Mouse (Mus musculus): ENCODE results near the gene Clrn1.
"Not testable (repeated sequence)": the region's sequence is repeated elsewhere in the genome, so short reads cannot be mapped to it uniquely, and the experiment has no call there.

Clrn1 gene

DNA sequence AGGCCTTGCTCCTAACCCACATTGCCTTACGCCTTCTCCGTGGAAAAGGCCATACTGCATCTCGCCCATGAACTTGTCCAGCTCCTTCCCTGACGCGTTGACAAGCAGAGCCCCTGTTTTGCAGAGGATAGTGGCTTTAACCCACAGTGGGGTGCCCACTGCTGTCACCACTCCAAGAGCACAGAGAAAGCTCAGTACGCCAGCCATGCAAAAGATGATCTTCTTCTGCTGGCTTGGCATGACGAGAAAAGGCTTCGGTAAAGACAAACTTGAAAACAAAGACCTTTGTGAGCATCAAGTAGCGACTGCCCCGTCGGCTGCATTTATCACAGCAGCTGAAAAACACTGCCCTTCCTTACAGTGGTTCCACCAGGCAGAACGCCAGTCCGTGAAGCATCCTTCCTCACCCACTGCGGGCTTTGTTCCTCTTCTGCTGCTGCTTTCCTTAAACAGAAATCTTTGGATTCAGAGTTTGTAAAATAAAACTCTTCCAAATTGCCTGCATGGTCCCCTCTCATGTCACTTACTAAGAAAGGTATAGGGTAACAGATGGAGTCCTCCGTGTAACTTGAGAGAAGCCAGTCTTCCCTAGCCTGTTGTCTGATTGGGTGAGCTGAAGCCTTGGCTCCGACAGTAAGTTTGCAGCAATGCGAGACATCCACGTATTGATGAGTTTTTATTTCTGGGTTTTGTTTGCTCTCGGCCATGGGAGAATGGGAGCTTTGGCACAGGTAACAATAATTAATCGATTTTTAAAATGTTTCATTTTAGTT is at the start of gene Clrn1:
Clrn1 (minus strand) TSS at position 540 of the 773 bp plus-strand sequence.
- no peak for DNase-seq (ENCODE audit: low spot score)

DNA sequence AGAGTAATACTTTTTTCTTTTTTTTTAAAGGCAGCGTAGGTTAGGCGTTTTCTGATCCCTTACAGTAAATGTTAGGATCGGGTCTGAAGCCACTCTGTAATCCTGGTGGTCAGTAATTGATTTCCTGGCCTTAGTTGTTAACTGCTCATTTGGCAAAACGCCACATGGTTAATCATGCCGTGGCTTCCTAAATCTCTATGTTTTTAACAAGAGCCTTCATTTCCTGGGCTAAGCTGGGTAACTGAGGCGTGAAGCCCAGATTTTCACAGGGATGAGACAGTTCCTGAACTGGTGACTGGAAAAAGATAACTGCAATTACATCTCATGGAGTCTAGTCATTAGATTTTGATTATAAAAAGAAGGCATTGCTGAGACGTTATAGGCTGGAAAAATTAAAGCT is 38.9 kb upstream of the Clrn1 start:
- no peak for DNase-seq (ENCODE audit: low spot score)

DNA sequence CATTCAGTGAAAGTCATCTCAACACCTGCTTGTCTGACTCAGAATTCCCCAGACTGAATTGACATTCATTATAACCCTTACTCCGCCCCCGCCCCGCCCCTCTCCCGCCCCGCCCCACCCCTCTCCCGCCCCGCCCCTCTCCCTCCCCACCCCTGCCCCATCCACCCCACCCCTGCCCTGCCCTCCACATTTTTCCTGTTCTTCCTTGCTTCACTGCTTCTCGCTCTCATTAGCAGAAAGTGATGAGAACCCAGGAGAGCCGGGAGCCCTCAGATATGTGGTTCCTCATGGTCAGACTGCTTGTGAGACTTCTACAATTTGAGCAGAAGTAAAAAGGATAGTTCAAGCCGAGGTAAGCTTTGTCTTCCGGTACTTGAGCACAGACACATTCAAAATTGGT is 38.0 kb upstream of the Clrn1 start:
- DNase-seq (ENCODE audit: low spot score): no peak

DNA sequence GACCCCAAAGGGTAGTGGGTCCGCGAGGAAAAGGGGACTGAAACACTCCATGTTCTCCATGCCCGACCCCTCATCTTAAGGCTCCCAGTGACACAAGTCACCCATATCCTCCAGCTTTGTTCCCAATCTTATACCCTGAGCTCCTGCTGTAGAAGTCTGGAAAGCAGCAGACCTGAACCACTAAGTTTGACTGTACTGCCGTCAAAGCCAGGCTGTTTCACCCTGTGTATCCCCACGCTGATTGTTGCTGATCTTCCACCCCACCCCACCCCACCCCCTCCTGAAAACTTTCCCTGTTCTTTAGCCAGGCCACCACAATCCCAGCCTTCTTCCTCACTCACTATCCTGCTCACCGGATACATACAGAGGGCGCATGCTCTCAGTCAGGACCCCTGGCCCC is 37.5 kb upstream of the Clrn1 start:
- no peak for DNase-seq (ENCODE audit: low spot score)

DNA sequence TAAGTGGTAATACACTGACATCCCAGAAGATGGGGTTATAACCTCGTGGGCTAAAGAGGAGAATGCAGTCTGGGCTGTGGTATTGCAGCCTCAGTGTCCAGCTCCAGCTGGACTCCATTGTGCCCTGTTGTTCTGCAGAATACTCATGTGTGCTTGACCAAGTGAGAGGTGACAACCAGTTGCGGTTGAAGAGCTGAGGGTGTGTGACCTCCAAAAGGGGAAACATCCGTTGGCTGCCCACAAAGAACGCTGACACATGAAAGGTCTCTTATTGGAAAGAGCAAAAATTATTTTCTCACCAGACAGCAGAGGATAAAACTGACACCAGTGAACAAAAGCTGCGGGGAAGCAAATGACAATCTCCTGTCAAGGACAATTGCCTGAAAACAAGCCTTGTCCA is 36.2 kb upstream of the Clrn1 start:
- no peak for DNase-seq (ENCODE audit: low spot score)

DNA sequence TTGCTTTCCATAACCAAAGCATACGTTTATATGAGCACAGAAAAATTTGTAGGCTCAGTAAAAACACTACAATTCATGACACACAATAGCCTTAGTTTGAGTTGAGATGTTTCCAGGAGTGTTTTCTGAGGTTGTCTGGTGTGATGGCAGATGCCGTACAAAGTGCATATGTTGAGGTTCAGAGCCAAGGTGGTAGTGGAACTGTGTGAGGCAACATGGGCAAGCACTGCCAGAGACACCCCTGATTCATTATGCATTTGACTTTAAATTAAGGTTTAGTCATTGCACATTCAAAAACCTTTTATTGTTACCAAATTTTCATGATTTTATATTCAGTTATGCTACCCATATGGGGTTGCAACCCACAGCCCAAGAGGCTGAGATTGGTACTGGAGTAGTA is 19.5 kb upstream of the Clrn1 start:
- DNase-seq (ENCODE audit: low spot score): no peak

DNA sequence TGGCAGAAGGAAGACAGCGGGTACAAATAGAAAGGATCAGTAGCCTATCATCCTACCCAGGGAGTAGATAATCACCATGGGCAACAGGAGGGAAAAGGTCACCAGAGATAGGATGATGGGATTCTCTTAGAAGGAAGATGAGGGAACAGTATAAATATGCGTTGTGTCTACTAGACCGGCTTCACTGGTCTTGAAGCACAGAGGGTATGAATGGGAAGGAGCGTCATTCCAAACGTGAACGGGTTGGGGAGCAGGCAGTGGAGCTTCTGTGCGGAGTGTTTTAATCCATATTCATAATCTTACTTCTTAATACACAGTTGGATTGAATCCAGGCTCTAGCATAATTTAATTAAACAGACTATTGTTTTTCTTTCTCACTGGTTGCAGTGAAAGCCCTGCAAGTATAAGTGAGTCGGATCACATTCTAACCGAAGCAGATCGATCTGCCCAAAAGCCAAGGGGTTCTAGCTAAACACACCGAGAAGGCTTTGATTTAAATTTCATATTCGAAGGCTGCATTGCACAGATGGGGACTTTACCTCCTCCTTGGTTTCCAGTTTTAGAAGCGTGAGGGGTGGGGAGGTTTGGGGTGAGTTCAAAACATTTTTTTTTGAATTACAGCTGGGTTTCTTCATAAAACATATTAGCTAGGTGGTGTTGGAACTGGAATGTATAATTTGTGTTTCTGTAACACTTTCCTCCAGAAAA is 17.1 kb upstream of the Clrn1 start:
- no peak for DNase-seq (ENCODE audit: low spot score)

DNA sequence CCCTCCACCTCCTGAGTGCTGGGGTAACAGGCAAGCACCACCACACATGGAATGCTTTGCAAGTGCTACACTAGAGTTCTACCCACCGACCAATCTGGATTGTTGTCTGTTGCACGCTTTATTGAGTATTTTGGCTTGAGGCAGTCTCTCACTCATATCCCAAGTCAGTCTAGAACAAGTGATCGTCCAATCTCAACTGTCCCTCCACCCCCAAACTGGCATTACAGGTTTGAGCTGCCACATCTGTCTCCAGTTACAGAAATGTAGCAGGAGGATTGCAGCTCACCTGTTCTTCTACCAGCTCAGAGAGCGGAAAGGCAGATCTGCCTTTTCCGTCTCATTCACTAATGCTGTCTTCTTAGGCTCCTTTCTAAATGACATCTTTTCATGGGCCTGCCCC is 10.0 kb upstream of the Clrn1 start:
- no peak for DNase-seq (ENCODE audit: low spot score)

DNA sequence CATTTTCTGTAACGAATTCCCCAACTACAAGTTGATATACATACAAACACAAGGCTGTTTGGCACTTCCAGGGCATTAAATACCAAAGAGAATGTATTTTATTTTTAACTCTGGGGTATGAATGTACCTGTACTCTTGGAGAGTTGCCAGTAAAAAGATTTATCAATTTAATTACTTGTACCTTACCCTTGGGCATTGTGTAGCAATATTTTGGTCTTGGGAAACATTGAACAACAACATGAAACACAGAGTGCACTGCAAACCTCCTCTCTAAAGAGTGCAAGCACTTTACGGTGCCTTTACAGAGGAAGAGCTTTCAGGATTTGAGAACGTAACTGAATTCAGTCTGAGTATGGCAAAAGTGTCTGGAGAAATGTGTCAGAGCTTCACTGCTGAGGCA is 9.4 kb upstream of the Clrn1 start:
- DNase-seq (ENCODE audit: low spot score): no peak

DNA sequence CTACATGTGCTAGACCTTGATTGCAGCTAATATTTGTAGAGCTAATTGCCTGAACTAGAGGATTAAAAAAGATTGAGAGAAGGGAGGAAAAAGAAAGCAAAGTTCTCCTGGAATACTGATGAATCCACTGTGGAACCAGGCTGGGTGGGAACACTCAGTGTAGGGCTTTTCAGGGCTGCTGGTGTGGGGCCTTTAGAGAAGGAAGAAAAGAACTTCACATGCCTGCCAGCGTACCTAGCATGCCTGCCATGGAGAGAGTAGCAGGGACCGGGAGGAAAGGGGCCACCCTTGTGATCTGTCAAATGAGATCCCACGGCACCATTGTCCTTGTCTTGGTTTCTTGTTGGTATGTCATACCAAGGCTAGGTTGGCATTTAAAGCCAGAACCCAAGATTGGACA is 4.5 kb upstream of the Clrn1 start:
- no peak for DNase-seq (ENCODE audit: low spot score)

DNA sequence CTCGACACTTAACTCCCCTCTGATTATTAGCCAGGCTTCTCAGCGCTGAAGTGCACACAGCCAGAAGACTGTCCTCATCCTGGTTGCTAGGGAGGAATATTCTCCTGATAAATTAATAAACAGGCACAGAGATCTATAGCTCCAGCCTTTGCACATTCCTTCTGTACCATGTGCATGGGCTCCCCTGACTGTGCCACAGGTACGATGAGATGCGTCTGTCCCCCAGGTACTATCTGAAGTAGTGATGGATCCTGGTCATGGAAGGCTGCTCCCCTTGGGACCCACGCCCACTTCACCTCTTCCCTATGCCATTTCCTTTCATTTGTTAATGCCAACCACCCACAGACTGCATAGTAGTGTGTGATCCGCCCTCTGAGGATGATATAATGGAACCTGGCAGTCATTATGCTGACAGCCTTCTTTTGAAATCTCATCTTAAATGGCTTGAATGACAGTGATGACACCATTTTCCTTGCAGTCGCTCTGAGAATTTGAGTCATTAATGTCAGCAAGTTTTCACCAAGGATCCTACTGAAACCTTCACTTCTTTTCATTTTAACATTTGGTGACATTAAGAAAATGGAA is 3.1 kb upstream of the Clrn1 start:
- no peak for DNase-seq (ENCODE audit: low spot score)

DNA sequence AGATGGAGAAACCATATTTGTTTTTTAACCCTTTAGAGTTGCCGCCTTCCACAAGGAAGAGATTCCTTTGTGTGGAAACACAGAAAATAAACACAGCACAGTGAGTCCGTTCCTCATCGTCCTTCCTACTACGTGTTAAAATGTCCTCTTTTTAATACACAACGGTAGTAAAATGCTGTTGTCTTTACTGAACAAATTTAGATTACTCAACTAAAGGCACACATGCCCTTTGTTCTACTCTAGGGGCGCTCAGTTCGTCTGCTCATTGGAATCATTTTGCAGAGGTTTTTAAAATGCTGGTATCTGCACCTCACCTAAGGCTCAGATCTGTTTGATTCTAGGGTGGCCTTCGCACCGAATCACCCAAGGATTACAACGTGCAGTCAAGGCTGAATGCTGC is 2.6 kb upstream of the Clrn1 start:
- no peak for DNase-seq (ENCODE audit: low spot score)

DNA sequence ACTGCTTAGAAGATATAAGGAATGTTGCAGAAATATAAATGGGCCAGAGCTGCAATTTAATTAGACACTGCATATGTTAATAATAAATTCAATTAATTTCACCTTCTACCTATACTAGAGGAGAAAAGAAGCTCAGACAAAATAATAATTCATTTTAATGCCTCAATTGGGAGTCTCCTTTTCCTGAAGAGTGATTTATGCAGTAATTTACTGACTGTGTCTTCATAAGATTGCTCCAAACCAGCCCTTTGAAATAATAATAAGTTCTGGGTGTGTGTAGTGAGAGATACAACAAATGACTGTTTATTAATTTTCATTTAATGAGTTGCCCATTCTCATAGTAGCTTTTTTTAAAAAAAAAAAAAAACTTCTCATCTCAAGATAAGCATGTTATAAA is 1.6 kb downstream of the Clrn1 start:
- no peak for DNase-seq (ENCODE audit: low spot score)

DNA sequence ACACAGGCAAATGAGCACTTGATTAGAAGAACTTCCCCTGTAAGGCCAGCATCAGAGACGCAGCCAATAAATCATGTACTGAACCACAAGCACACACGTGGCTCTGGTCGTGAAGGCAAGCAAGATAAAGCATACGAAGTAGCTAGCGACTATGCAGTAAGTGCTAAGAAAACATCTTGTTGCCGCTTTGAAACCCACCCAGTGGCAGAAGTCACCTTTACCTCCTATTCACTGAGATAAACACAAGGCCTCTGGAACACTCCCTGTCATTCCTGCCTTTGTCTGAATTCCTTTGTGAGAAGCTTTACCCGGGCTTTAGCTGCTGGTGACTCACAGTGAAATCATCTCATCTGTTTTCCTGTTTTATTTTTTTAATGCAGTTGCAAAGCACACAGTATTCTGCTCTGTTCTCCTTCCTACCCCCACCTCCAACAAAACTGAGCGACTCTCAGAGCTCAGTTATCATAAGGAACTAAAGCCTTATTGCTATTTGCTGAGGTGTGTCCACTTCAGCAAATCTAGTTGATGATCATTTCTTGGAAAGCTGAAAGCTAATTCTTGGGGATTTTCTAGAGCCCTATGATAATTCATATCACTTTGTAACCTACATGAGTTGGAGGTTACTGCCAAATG is 2.1 kb downstream of the Clrn1 start:
- DNase-seq (ENCODE audit: low spot score): no peak

DNA sequence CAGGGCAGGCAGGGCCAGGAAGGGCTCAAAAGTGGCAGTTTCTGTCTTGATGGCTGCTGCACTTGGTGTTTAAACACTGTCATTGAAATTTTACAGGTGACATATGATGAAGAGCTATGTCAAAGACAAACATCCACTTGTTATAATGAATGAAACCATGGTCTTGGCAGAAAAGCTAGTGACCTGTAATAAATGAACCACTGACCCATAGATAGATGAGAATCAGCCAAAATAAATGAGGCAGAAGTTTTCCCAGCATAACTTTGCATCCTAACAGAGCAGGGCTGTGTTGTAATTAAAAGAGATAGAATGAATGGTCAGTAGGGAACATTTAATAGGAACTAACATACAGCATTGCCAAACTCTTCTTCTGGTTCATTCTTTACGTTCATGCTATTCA is 4.1 kb downstream of the Clrn1 start:
- no peak for DNase-seq (ENCODE audit: low spot score)

DNA sequence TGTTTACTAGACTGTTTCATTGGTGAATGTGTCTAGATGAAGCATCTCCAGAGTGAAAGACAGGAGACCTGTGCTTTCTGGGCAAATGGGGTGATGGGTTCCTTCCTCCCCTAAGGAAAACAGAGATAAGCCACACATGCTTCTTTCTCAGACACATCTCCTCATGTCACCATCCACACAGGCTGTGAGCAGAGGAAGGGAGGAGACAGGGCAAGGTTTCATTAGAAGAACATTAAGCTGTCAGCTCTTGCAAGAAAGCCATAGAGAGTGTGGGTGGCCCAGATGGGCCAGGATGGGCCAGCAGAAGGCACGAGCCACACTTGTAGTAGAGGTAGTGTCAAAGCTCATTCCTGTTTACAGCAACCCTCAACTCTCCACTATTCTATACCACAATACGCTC is 5.0 kb downstream of the Clrn1 start:
- DNase-seq (ENCODE audit: low spot score): no peak

DNA sequence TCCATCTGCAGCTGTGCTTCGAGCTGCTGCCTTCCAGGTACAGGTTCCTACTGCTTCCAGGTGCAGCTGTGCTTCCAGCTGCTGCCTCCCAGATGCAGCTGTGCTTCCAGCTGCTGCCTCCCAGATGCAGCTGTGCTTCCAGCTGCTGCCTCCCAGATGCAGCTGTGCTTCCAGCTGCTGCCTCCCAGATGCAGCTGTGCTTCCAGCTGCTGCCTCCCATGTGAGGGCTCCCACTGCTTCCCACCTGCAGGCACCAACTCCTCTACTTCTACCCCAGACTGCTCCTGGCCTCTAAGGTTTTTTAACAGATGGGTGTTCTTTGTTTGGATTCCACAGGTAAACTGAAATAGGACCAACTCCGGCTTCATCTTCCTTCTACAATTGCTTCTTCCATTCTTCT is 13.3 kb downstream of the Clrn1 start:
- DNase-seq (ENCODE audit: low spot score): not testable (repeated sequence)

DNA sequence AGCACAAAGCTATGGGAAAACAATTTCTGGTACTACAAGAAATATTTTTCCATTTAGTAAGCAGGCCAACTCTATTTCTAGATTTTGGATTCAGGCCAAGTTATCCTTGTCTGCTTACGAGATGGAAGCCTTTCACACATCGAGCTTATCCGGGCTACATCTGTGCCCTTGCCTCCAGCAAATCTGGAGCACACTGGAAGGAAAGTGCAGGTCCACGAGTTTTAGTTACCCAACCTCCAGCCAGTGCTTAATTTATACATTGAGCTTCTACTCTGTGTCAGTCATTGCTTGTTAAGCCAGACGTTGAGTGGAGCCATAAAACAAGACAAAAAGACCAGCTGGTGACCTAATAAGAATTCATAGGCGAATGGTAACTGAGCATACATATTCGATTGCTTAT is 19.4 kb downstream of the Clrn1 start:
- no peak for DNase-seq (ENCODE audit: low spot score)

DNA sequence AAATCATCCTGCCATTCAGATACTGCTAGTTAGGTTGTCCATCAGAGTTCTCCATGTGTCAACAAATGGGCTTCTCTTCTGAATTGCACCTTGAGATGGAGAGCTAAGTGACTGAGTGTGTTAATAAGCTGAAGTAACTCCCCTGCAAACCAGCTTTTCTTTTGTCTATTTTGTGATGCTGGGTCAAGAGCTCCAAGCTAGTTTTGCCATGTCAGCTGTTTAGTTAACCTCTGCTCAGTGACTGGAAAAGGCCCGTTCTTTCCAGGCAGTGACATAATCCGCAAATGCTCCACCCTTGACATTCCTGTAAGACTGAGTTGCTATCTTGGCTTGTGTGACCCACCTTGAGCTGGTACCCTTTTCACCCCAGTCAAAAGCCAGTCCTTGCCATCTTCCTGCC is 22.2 kb downstream of the Clrn1 start:
- DNase-seq (ENCODE audit: low spot score): no peak

DNA sequence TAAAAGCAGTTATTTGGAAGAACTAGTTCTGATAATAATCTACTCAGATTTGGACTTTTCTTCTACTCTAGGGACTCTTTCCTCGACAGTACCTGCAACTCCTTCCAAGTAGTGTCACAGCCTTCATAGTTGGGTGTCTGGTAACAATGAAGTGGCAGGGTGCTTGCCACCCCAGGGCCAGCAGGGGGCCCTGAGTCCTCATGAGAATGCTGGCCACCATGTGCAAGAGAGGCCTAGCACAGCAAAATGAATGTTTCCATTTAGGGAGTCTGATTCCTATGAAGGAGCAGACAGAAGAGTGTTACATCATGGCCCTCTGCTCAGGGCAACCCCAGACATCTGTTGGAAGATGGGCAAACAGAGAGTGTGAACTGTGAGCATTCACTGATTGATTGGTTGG is 41.7 kb downstream of the Clrn1 start:
- DNase-seq (ENCODE audit: low spot score): no peak

DNA sequence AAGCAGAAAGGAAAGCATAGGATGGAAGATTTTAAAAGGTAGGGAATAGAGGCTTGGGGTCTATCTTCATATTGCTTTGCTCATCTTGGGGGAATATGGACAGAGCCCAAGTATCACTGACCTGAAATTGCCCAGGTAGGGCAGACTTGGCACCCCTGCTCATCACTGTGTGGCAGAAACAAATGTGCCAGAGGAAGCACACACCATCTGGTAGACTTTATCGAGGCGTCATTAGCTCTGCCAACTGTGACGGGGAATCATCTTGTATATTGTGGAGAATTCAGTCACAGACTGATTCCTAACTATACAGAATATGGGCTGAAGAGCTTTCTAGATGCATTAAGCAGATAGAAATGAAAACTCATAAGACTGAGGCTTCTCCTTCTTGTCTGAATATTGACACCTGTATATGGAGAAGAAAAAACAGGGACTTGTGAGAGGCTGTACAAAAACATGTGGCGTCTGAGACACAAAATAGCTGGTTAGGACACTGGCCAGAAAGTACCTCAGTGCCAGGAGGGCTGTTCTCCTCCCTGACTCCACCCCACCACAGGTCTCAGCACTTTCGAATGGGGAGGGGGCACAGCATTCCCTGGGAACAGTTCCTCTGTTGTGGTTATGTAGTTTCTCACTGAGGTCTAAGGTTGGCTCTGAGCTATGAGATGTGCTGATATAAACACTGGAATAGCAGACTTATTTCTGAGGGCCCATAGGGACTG is 51.5 kb downstream of the Clrn1 start:
- DNase-seq (ENCODE audit: low spot score): no peak

DNA sequence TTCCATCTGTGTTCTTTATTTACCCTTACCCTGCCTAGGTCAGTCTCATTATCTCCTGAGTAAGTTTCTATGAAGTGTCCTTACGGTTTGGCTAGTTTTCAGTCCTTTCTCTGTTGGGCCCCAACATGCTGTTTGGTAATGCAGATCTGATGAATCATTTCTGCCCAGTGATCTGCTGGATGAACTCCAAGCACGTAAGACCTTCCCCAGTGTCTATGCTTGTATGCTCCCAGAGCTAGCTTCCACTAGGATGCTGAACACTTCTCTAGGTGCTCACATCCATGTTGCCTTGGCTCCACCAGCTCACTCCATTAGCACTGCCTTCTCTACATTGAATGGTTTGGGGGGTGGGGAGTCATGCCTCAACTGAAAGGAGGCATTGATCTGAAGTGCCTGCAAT is 52.3 kb downstream of the Clrn1 start:
- DNase-seq (ENCODE audit: low spot score): no peak

Data from yolk sac, embryonic 10.5 days (tissue).